Mouse (Mus musculus) midbrain, embryonic 15.5 days (tissue): Measurements from ENCODE around the gene Brd2. TPM values are rescaled to one million over a fixed set of nuclear protein-coding genes. Genes with fewer than 3 reads are reported as not detected.

Experiments used
- ATAC-seq: fragments of 200-750 bp; cut with Nextera tagmentation; replicated peaks from 2 replicates; pipeline ENCODE4 v1.8.0; 2017; ENCODE audit warnings: moderate TSS enrichment
- H3K27ac ChIP-seq: fragments of 300-500 bp; sonication (generic); 2 replicates; pipeline ENCODE4 v1.5.1; 2015; ENCODE audit warnings: mild to moderate bottlenecking, inconsistent platforms
- H3K27me3 ChIP-seq: fragments of 300-500 bp; sonication (generic); replicated peaks from 2 replicates; pipeline ENCODE4 v1.6.1; 2015; ENCODE audit warnings: inconsistent platforms
- H3K36me3 ChIP-seq: fragments of 300-500 bp; sonication (generic); replicated peaks from 2 replicates; pipeline ENCODE4 v1.6.1; 2015; ENCODE audit warnings: inconsistent platforms
- H3K4me1 ChIP-seq: fragments of 300-500 bp; sonication (generic); 2 replicates; pipeline ENCODE4 v1.6.1; 2015; ENCODE audit warnings: inconsistent platforms
- H3K4me2 ChIP-seq: fragments of 300-500 bp; sonication (generic); 2 replicates; pipeline ENCODE4 v1.6.1; 2015; ENCODE audit warnings: inconsistent platforms, mild to moderate bottlenecking, moderate library complexity
- H3K4me3 ChIP-seq: fragments of 300-500 bp; sonication (generic); 2 replicates; pipeline ENCODE4 v1.5.1; 2015; ENCODE audit warnings: mild to moderate bottlenecking, inconsistent platforms
- H3K9ac ChIP-seq: fragments of 300-500 bp; sonication (generic); 2 replicates; pipeline ENCODE4 v1.6.1; 2015; ENCODE audit warnings: mild to moderate bottlenecking, inconsistent platforms
- H3K9me3 ChIP-seq: fragments of 300-500 bp; sonication (generic); 2 replicates; pipeline ENCODE4 v1.6.1; 2016; ENCODE audit warnings: inconsistent platforms
- WGBS: fragments of 180-500 bp; shearing (Covaris S2); methylation state at CpG from one replicate; pipeline ENCODE4 v1.1.7; 2015; ENCODE audit warnings: mixed read lengths; 5-methylcytosine and 5-hydroxymethylcytosine counted together
- polyA plus RNA-seq: library from polyadenylated mRNA; unstranded; fragments of >200 nt; fragmentation: Nextera tagmentation; extraction: Ambion mirVana; gene quantifications from 2 replicates; pipeline ENCODE4 v1.2.1, GENCODE M21; 2015

The Brd2 gene
- polyA plus RNA-seq, 1 experiment from 2014 or later = 137 TPM

DNA sequence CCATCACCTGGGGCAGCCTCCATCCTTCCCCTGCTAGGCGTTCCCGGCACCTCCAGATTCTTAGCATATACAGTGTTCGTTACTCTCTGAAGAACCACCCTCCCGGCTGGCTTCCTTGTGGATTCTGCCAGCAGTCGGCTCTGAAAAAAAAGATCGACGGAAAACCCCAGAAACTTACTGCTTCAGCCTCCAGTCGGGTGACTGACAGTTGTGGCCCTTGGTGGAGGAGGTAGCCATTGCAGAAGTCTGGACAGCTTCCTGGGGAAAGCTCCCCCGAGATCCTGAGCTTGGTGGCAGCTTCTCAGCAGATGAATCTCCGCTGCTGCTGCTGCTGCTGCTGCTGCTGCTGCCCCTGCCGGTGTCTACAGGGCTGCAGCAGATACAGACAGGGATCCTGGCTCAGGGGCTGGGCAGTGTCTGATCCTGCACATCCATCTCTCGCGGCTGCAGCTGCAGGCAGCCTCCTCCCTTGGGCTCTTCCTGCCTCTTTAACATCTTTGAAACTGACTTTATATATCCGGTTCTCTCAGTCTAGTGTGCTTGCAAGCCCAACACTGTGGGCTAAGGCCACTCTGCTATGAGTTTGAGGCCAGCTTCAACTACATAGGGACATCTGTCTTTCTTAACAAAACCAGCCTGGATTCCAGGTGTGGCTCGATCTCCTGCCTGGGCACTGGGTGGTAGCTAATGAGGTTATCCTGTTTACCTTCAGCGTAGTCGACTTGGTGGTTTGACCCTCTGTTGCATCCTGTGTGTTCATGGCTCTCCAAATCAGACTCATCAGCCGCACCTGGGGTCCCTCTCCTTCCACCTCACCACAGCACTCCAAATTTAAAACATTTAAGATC, 6.7 kb upstream of the Brd2 start:
- WGBS = 20% methylated on average over 18 of the region's 18 CpGs
- H3K9me3 ChIP-seq = no peaks in the 10 kb centered on the region
- H3K4me1 ChIP-seq = peaks cover 18% of the 10 kb centered on the region
- H3K4me3 ChIP-seq = no peak overlapping the region
- no peak overlapping the region for H3K27ac ChIP-seq
- 0 out of 2 replicates have a peak, but pooled peaks have one; percentile 19 for ATAC-seq
- H3K36me3 ChIP-seq = no peaks in the 10 kb centered on the region
- H3K9ac ChIP-seq = no peak overlapping the region
- no peaks in the 10 kb centered on the region for H3K27me3 ChIP-seq
- peak overlapping the region; percentile 21 for H3K4me2 ChIP-seq

DNA sequence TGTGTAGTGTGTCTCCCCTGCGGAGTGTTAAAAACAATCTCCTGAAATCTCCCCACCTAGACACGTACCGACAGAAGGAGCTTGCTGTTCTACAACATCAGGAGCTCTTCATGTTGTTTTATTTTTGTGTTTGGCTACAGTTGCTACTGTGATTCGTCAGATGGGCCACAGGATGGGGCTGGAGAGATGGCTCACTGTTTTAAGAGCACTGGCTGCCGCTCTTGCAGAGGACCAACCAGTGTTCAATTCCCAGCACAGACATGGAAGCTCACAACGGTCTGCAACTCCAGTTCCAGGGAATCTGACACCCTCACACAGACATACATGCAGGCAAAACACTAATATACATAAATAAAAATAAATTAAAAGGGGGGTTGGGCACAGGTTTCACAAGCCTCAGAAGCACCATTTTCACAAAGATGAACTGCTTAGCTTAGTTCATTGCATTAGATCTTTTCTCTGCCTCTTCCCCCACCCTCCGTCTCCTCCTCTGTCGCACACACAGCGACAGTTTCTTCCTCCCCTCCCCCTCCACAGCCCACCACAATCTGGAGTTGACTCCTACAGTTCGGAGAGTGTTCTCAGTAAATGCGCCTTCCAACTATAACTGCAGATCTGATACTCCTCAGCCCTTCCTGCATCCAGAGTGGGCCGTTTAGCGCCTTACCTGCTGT, 6.0 kb upstream of the Brd2 start:
- no peak for ATAC-seq
- H3K9ac ChIP-seq = no peak overlapping the region
- no peaks in the 10 kb centered on the region for H3K27me3 ChIP-seq
- no peaks in the 10 kb centered on the region for H3K36me3 ChIP-seq
- H3K4me2 ChIP-seq = peak overlapping the region; percentile 21
- H3K4me3 ChIP-seq = no peak overlapping the region
- H3K4me1 ChIP-seq = peaks cover 26% of the 10 kb centered on the region
- H3K27ac ChIP-seq = no peak overlapping the region
- 20% methylated on average over 13 of the region's 13 CpGs for WGBS
- no peaks in the 10 kb centered on the region for H3K9me3 ChIP-seq

DNA sequence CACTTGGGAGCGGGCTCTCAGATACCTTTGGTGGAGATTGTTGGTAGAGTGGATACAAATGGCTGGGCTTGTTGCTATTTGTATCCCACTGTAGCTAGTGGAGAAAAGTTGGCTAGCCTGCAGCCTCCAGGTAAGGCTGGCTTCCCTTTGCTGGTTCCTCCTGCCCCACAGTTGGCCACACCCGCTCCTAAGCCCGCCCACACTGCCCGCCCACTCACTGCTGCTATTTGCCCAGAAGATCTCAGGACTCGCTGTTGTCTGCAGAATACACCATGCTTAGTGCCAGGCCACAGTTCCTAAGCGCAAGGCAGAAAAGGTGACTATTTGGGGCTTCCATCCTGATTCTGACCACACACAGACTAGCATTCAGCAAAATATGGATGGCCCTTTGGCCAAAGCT, 5.0 kb upstream of the Brd2 start:
- no peak for ATAC-seq
- Histone ChIP-seq H3K4me2 (no peak overlapping the region), H3K4me1 (peaks cover 29% of the 10 kb centered on the region), H3K27me3 (no peaks in the 10 kb centered on the region), H3K9me3 (no peaks in the 10 kb centered on the region), H3K9ac (no peak overlapping the region), H3K27ac (no peak overlapping the region), H3K4me3 (no peak overlapping the region), H3K36me3 (no peaks in the 10 kb centered on the region)
- WGBS = 28% methylated on average over 6 of the region's 6 CpGs

DNA sequence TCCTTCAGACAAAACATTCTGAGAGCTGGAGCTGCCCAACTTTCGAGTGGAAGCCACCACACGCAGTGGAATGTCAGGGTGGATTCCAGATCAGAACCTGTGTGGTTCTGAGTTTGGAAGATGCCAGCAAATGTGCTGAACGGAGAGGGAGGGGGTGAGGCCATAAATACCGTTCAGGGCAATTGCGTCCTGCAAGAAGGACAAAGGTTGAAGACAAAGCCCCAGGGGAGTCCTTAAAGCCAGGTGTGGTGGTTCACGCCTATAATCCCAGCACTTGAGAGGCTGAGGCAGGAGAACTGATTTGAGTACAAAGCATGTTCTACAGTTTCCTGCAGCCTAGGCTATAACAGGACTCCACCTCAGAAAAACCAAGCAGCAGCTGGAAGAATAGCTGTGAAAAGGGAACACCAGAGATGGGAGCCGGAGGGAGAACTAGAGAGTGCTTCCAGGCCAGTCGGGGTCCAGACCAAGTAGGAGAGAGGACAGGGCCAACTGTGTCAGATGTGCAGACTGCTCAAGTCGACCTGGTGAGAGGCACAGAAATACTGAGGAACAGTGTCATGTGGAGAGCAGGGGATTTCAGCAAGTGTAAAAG, 4.5 kb upstream of the Brd2 start:
- no peaks in the 10 kb centered on the region for H3K9me3 ChIP-seq
- H3K27ac ChIP-seq = no peak overlapping the region
- H3K4me2 ChIP-seq = no peak overlapping the region
- H3K4me1 ChIP-seq = peaks cover 29% of the 10 kb centered on the region
- no peak overlapping the region for H3K4me3 ChIP-seq
- 67% methylated on average over 9 of the region's 9 CpGs for WGBS
- no peak for ATAC-seq
- H3K9ac ChIP-seq = no peak overlapping the region
- H3K27me3 ChIP-seq = no peaks in the 10 kb centered on the region
- H3K36me3 ChIP-seq = no peaks in the 10 kb centered on the region

DNA sequence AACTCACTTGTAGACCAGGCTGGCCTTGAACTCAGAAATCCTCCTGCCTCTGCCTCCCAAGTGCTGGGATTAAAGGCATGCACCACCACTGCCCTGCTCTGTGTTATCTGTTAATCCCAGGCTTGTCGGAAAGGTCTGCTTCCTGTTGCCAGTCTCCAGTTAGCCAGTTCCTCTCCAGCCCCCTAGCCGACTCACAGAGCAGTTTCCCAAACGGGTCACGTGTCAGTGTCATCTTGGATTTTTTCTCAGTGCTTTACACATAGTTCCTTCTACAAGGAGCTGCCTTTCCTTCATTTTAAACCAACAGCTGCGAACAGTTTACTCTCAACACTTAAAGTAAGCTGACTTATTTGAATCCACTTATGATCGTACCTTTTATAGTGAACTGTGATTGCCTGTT, 2.2 kb upstream of the Brd2 start:
- no peaks in the 10 kb centered on the region for H3K27me3 ChIP-seq
- ATAC-seq = no peak
- no peak overlapping the region for H3K27ac ChIP-seq
- WGBS = 89% methylated on average over 6 of the region's 6 CpGs
- H3K36me3 ChIP-seq = no peaks in the 10 kb centered on the region
- H3K4me2 ChIP-seq = peak overlapping the region; percentile 8; the same call in 1 of the 2 replicates
- H3K9me3 ChIP-seq = no peaks in the 10 kb centered on the region
- no peak overlapping the region for H3K9ac ChIP-seq
- H3K4me3 ChIP-seq = no peak overlapping the region
- peaks cover 29% of the 10 kb centered on the region for H3K4me1 ChIP-seq

DNA sequence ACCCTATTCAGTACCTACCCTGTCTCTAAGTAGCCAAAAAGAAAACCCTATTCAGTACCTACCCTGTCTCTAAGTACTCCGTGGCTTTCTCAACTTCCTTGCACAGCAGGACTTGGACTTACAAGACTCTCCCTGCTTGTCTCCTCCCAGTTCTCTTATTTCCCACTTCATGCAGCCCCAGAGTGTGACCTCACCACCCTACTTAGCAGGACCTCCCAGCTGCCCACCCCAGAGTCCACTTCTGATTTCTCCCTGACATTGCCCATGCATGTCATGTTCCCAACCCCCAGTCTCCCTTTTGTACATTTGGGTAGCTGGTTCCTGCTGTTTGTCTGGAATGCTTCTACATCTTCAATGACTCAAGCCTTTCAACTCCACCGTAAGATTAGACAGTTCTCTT, 1.1 kb upstream of the Brd2 start:
- Histone ChIP-seq H3K9me3 (no peaks in the 10 kb centered on the region), H3K4me3 (peak overlapping the region; percentile 90), H3K4me2 (peak overlapping the region; percentile 88), H3K9ac (peak overlapping the region; percentile 98), H3K27ac (peak overlapping the region; percentile 100), H3K4me1 (peaks cover 21% of the 10 kb centered on the region), H3K36me3 (no peaks in the 10 kb centered on the region), H3K27me3 (no peaks in the 10 kb centered on the region)
- no peak for ATAC-seq
- 2% methylated on average over 2 of the region's 2 CpGs for WGBS

DNA sequence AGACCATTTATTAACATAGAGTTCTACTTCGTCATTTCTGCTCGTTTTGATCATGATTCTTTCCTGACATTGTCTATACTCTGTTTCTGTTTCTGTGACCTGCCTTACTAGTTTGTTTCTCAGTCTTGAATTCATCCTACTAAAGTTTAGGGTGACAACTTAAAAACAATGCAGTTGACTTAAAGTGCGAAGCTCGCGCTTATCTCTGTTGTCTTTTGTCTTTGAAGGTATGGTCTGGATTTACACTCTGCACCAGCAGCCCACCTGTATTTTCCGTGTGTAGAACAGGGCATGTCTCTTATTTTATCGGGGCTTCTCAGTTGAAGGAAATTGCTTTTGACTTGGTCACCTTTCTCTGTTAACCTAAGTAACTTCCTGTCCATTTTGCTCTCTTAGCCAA, 677 bp upstream of the Brd2 start:
- H3K4me1 ChIP-seq = peaks cover 20% of the 10 kb centered on the region
- H3K4me2 ChIP-seq = peak overlapping the region; percentile 88
- no peaks in the 10 kb centered on the region for H3K36me3 ChIP-seq
- WGBS = under 1% methylated on average over 7 of the region's 7 CpGs
- H3K27ac ChIP-seq = peak overlapping the region; percentile 100
- ATAC-seq = no peak
- peak overlapping the region; percentile 90 for H3K4me3 ChIP-seq
- H3K27me3 ChIP-seq = no peaks in the 10 kb centered on the region
- peak overlapping the region; percentile 98 for H3K9ac ChIP-seq
- H3K9me3 ChIP-seq = no peaks in the 10 kb centered on the region

DNA sequence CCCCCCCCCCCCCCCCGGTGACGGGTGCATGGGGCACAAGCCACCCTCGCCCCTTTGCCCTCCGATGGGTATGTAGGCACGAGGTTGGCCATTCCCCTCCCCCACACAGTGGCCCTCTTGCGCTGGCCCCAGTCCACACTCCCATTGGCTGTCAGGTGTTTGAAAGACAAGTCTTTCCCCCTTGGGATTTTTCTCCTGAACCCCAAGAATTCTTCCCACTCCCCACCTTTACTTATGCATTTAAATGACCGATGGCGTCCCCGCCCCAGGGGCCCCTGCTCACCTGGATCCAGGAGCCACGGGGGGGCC, 601 bp downstream of the Brd2 start:
- Histone ChIP-seq H3K4me1 (peaks cover 30% of the 10 kb centered on the region), H3K4me3 (peak overlapping the region; percentile 90), H3K27ac (peak overlapping the region; percentile 100), H3K27me3 (no peaks in the 10 kb centered on the region), H3K9me3 (no peaks in the 10 kb centered on the region), H3K9ac (peak overlapping the region; percentile 98), H3K36me3 (no peaks in the 10 kb centered on the region), H3K4me2 (peak overlapping the region; percentile 88)
- WGBS = 2% methylated on average over 10 of the region's 10 CpGs
- peak; percentile 28 for ATAC-seq

DNA sequence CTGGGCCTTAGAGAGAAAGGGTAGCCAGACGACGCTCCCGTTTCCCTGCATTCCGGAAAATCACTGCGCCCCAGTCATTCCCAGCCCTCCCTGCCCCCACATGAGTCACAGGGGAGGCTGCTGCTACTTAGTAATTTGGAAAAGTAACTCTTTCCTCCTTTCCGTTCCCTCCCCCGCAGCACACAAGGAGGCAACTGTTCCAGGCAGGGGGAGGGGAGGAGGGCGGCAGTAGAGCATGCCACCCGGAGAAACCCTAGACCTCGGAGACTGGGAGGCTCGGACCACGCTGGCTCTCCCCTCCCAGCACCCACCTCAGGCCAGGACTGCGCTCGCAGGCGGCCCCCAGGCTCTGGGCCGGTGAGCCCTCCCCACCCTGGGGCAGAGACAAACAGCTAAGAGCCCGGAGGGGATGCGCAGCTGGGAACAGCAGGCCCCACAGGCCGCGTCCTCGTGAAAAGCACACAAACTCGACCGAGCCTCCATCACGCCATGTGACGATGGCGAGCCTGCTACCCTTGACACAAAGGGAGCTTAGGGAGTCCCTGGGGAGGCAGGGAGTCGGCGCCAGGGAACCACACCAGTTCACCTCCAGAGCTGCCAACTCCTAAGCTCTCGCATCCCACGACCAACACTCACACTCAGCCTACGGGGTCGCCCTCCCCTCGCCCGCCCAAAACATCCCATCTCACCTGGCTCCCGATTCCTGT, 1.1 kb downstream of the Brd2 start:
- Histone ChIP-seq H3K27ac (peak overlapping the region; percentile 100), H3K36me3 (no peaks in the 10 kb centered on the region), H3K4me3 (peak overlapping the region; percentile 90), H3K4me1 (peaks cover 35% of the 10 kb centered on the region), H3K27me3 (no peaks in the 10 kb centered on the region), H3K9me3 (no peaks in the 10 kb centered on the region), H3K4me2 (peak overlapping the region; percentile 88), H3K9ac (peak overlapping the region; percentile 98)
- peak; percentile 19 for ATAC-seq
- WGBS = under 1% methylated on average over 35 of the region's 35 CpGs

DNA sequence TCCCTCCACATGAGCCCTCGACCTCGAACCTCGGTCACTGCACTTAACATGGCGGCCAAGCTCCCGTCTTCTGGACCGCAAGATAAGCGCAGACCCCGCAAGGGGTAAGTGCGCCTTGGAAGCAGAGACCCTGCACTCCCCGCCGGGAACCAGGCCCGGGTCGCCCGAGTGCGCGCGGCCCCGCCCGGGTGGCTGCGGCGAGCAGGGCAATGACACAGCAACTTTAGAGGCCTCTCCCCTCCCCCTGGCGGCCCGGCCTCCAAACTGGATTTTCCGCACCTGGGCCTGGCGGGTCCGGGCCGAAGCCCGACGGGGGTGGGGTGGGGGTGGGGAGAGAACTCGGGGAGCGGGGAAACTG, 1.6 kb downstream of the Brd2 start:
- no peaks in the 10 kb centered on the region for H3K27me3 ChIP-seq
- H3K9me3 ChIP-seq = no peaks in the 10 kb centered on the region
- H3K27ac ChIP-seq = peak overlapping the region; percentile 100
- peaks cover 39% of the 10 kb centered on the region for H3K4me1 ChIP-seq
- H3K36me3 ChIP-seq = peaks cover 2% of the 10 kb centered on the region
- 0% methylated on average over 31 of the region's 31 CpGs for WGBS
- peak; percentile 0; the same call in 1 of the 2 replicates for ATAC-seq
- H3K4me3 ChIP-seq = peak overlapping the region; percentile 90
- peak overlapping the region; percentile 88 for H3K4me2 ChIP-seq
- H3K9ac ChIP-seq = peak overlapping the region; percentile 98

DNA sequence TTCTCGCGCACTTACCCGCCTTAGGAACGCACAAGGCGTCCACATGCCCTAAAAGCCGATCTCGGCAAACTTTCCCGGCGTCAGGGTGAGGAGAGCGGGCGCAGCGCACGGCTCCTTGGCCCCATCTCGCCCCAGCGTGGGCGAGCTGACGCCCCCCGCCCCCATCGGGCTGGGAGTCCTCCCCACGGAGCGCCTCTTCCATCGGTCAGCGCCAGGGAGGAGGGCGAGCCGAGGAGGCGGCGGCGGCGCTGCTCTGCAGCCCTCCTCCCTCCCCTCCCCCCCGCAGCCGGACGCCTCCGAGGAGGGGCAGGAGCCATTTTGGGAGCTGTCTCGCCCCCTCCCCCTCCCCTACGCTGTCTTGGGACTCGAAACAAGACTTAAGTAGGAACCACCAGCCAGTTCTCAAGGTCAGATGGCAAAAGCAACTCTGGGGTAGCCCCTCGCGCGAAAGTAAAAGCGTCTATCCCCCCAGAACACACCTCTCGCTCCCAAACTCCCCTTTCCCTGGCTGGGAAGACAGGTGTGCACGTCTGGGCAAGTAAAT, 2.2 kb downstream of the Brd2 start:
- peak; percentile 0; the same call in 1 of the 2 replicates for ATAC-seq
- peak overlapping the region; percentile 88 for H3K4me2 ChIP-seq
- H3K9ac ChIP-seq = peak overlapping the region; percentile 98
- H3K27ac ChIP-seq = peak overlapping the region; percentile 100
- under 1% methylated on average over 40 of the region's 42 CpGs for WGBS
- H3K4me3 ChIP-seq = peak overlapping the region; percentile 90
- H3K4me1 ChIP-seq = peaks cover 44% of the 10 kb centered on the region
- no peaks in the 10 kb centered on the region for H3K27me3 ChIP-seq
- H3K36me3 ChIP-seq = peaks cover 7% of the 10 kb centered on the region
- H3K9me3 ChIP-seq = no peaks in the 10 kb centered on the region
